Mouse (Mus musculus) thymus, adult 2 months (tissue): ENCODE results near the gene Cntn2.

ENCODE experiments used
- CTCF ChIP-seq: fragments of 200-500 bp; IDR thresholded peaks from 2 replicates; pipeline ENCODE4 v1.5.1; 2012; ENCODE audit warnings: mild to moderate bottlenecking, control low read depth, low read length, moderate library complexity, borderline replicate concordance; ENCODE audit not compliant: control insufficient read depth, poor library complexity, insufficient read depth; ENCODE audit errors: extremely low read depth
- POLR2A ChIP-seq: fragments of 200-500 bp; IDR thresholded peaks from 2 replicates; pipeline ENCODE4 v1.6.1; 2012; ENCODE audit warnings: mild to moderate bottlenecking, low read length, control low read depth, moderate library complexity; ENCODE audit not compliant: control insufficient read depth, poor library complexity, insufficient read depth; ENCODE audit errors: extremely low read depth

DNA sequence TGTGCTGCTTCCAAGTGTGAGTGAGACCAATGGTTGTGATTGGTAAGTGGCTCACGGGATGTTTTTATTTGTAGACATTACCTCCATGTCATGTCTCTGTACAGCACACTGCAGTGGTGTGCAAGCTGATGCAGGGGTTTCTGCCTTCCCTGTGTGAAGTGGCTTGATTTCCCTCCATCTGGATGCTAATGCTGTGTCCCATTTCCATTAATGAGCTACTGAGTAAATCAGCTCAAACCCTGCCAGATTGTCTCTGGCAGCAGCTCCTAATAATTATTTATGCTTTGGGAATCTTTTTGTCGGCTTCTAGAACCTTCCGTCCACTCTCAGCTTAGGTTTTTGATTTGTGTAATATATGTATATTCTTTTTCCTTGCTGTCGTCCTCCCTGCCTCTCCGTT is 37.9 kb downstream of the Cntn2 start:
- TF ChIP-seq CTCF (no peak), POLR2A (no peak)
